Mouse (Mus musculus) C2C12 (cell line): ENCODE measurements around the gene Cldn20.

Source experiments
- CEBPB ChIP-seq: IDR thresholded peaks from one replicate; pipeline ENCODE4 v1.6.1; 2011; ENCODE audit warnings: low read depth, mild to moderate bottlenecking, control low read depth, moderate library complexity
- CTCF ChIP-seq: IDR thresholded peaks from one replicate; pipeline ENCODE4 v1.5.1; 2011; ENCODE audit not compliant: control insufficient read depth, insufficient read depth, insufficient read length
- FOSL1 ChIP-seq: IDR thresholded peaks from one replicate; pipeline ENCODE4 v1.8.0; 2011; ENCODE audit warnings: mild to moderate bottlenecking, low read length; ENCODE audit not compliant: poor library complexity, insufficient read depth, severe bottlenecking
- MAX ChIP-seq: IDR thresholded peaks from one replicate; pipeline ENCODE4 v1.6.1; 2011; ENCODE audit warnings: mild to moderate bottlenecking, control low read depth
- MYOD1 ChIP-seq: IDR thresholded peaks from one replicate; pipeline ENCODE4 v1.6.1; 2011; ENCODE audit warnings: low read depth; ENCODE audit not compliant: control insufficient read depth, insufficient read length
- MYOG ChIP-seq: IDR thresholded peaks from one replicate; pipeline ENCODE4 v1.6.1; 2011; ENCODE audit not compliant: control insufficient read depth, insufficient read length; ENCODE audit errors: extremely low read depth
- USF1 ChIP-seq: IDR thresholded peaks from one replicate; pipeline ENCODE4 v1.6.1; 2011; ENCODE audit warnings: low read depth, mild to moderate bottlenecking, control low read depth, moderate library complexity

- no peak for TF ChIP-seq CEBPB
- TF ChIP-seq CTCF, result no peak
- no peak for TF ChIP-seq MAX
- no peak for TF ChIP-seq MYOD1
- no peak for TF ChIP-seq USF1
- no peak for TF ChIP-seq MYOG
- no peak for TF ChIP-seq FOSL1
Observed at GRCm38 (mm10) chr17:3540304-3540703, 8.0 kb downstream of the Cldn20 start.
